In the genomic region with DNA sequence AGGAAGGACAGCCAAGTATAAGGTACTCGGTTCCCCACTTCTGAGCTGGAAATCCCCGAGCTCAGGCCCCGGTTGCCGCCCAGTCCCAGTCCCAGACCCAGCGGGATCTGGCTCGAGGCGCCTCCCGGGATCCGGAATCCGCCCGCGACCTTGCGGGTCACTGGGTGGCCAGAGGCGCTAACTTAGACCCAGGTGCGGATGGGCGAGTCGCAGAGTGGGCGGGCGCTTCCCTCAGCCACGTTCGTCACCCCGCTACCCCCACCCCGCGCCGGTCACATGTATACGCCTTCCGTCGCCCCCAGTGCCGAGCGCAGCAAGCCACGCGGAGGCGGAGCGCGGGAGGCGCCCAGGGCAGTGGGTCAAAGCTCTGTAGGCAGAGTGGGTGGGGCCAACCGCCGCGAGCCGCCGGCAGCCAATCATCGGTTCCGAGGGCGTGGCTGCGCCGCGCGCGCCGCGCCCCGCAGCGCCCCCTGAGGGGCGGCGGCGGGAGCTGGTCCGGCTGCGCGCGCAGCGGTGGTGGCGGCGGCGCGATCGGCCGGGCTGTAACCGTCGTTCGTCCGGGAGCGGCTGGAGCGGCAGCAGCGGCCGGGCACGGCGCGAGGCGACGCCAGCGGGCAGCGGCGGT, we compare ENCODE assay signal across 8 mouse cellular contexts. TPM values are rescaled to one million over a fixed set of nuclear protein-coding genes. Genes with fewer than 3 reads are reported as not detected.
A peak's percentile ranks its signal among the peaks of the same experiment; 100 is the strongest.
DNase-seq lines count a peak whose midpoint lies in the region; ATAC-seq and TF ChIP-seq lines count a peak whose summit lies in the region.

No protein-coding gene starts in this region.

- ATAC-seq in heart, embryonic 11.5 days (replicated peaks; ENCODE audit: insufficient number of reproducible peaks, low FRiP score, low TSS enrichment): peak; percentile 99
- ATAC-seq in kidney, embryonic 16.5 days (ENCODE audit: low FRiP score, low TSS enrichment): peak; percentile 98

- DNase-seq in A20 (ENCODE audit: low read depth, low spot score): peak; percentile 100
- DNase-seq in liver, adult 2 months (ENCODE audit: extremely low read depth, low read depth, low spot score): peak; percentile 88
- peak; percentile 99 for DNase-seq in splenic B cell, adult 2 months (ENCODE audit: low read depth, low spot score)

- H3K9me3 ChIP-seq in heart, embryonic 11.5 days (replicated peaks; ENCODE audit: control insufficient read depth, low read length): no peaks in the 10 kb centered on the region
- no peaks in the 10 kb centered on the region for H3K9me3 ChIP-seq in kidney, embryonic 16.5 days (ENCODE audit: low read length)

- peak overlapping the region; percentile 89 for H3K9ac ChIP-seq in heart, embryonic 11.5 days (ENCODE audit: low read depth, low read length)
- peak overlapping the region; percentile 99 for H3K9ac ChIP-seq in kidney, embryonic 16.5 days (replicated peaks; ENCODE audit: low read length)
- peak overlapping the region; percentile 100 for H3K9ac ChIP-seq in liver, adult 2 months (ENCODE audit: low read depth, low read length)

- H3ac ChIP-seq in myocyte (ENCODE audit: control insufficient read depth, insufficient read length): peak overlapping the region; percentile 83

- TF ChIP-seq CTCF in bone marrow macrophage, adult 2 months (IDR thresholded peaks at IDR 0.05; ENCODE audit: low read depth, low read length): no peak
- no peak for TF ChIP-seq CTCF in embryonic fibroblast, embryonic 13.5 days (IDR thresholded peaks at IDR 0.05; ENCODE audit: borderline replicate concordance, insufficient read depth, low read length)
- peak; percentile 44 for TF ChIP-seq CTCF in liver, adult 2 months (IDR thresholded peaks at IDR 0.05; ENCODE audit: low read depth, low read length)

- no peaks in the 10 kb centered on the region for H3K36me3 ChIP-seq in heart, embryonic 11.5 days (ENCODE audit: control insufficient read depth, insufficient read depth, low read length)
- no peaks in the 10 kb centered on the region for H3K36me3 ChIP-seq in kidney, embryonic 16.5 days (ENCODE audit: insufficient read depth, low read length)
- no peaks in the 10 kb centered on the region for H3K36me3 ChIP-seq in liver, adult 2 months (ENCODE audit: control insufficient read depth, insufficient read depth, low read length)
- H3K36me3 ChIP-seq in myocyte (ENCODE audit: control insufficient read depth, insufficient read depth): no peaks in the 10 kb centered on the region
- H3K36me3 ChIP-seq in splenic B cell, adult 2 months (ENCODE audit: control insufficient read depth, insufficient read depth, low read length, poor library complexity, severe bottlenecking): no peaks in the 10 kb centered on the region

- peak overlapping the region; percentile 94 for H3K27ac ChIP-seq in bone marrow macrophage, adult 2 months (ENCODE audit: insufficient read depth, low read depth, low read length)
- peak overlapping the region; percentile 81 for H3K27ac ChIP-seq in embryonic fibroblast, embryonic 13.5 days (ENCODE audit: insufficient read depth, low read length)
- H3K27ac ChIP-seq in heart, embryonic 11.5 days (ENCODE audit: low read depth, low read length): peak overlapping the region; percentile 96
- H3K27ac ChIP-seq in kidney, embryonic 16.5 days (ENCODE audit: low read length): peak overlapping the region; percentile 95
- H3K27ac ChIP-seq in liver, adult 2 months (replicated peaks; ENCODE audit: insufficient read depth, low read depth, low read length): peak overlapping the region; percentile 99

- H3K27me3 ChIP-seq in heart, embryonic 11.5 days (ENCODE audit: control insufficient read depth, insufficient read depth, low read length): no peaks in the 10 kb centered on the region
- no peaks in the 10 kb centered on the region for H3K27me3 ChIP-seq in kidney, embryonic 16.5 days (ENCODE audit: insufficient read depth, low read length)
- no peaks in the 10 kb centered on the region for H3K27me3 ChIP-seq in liver, adult 2 months (ENCODE audit: control insufficient read depth, insufficient read depth, low read length)
- H3K27me3 ChIP-seq in myocyte (ENCODE audit: control insufficient read depth, insufficient read depth, insufficient read length): no peaks in the 10 kb centered on the region
- H3K27me3 ChIP-seq in splenic B cell, adult 2 months (ENCODE audit: control insufficient read depth, insufficient read depth, low read length, poor library complexity, severe bottlenecking): no peaks in the 10 kb centered on the region

- H3K79me2 ChIP-seq in liver, adult 2 months (ENCODE audit: control insufficient read depth, insufficient read depth, low read length): peaks cover 19% of the 10 kb centered on the region
- H3K79me2 ChIP-seq in myocyte (ENCODE audit: control insufficient read depth, insufficient read depth): peaks cover 44% of the 10 kb centered on the region

- WGBS in heart, embryonic 11.5 days (ENCODE audit: insufficient replicate concordance): under 1% methylated on average over 75 of the region's 83 CpGs
- under 1% methylated on average over 61 of the region's 83 CpGs for WGBS in kidney, embryonic 16.5 days
- under 1% methylated on average over 77 of the region's 83 CpGs for WGBS in liver, adult 2 months

- H3K4me1 ChIP-seq in bone marrow macrophage, adult 2 months (ENCODE audit: control insufficient read depth, insufficient read depth, low read length): peaks cover 35% of the 10 kb centered on the region
- peaks cover 14% of the 10 kb centered on the region for H3K4me1 ChIP-seq in embryonic fibroblast, embryonic 13.5 days (ENCODE audit: control insufficient read depth, insufficient read depth, low read length)
- H3K4me1 ChIP-seq in heart, embryonic 11.5 days (ENCODE audit: control insufficient read depth, insufficient read depth, low read length): peaks cover 45% of the 10 kb centered on the region
- H3K4me1 ChIP-seq in kidney, embryonic 16.5 days (ENCODE audit: insufficient read depth, low read length): peaks cover 52% of the 10 kb centered on the region
- H3K4me1 ChIP-seq in liver, adult 2 months (ENCODE audit: control insufficient read depth, insufficient read depth, low read length): peaks cover 20% of the 10 kb centered on the region

- peak overlapping the region; percentile 68 for H3K4me2 ChIP-seq in heart, embryonic 11.5 days
- H3K4me2 ChIP-seq in kidney, embryonic 16.5 days (replicated peaks; ENCODE audit: low read depth, low read length): peak overlapping the region; percentile 59
- peak overlapping the region; percentile 89 for H3K4me2 ChIP-seq in myocyte (ENCODE audit: low read depth)

- H3K4me3 ChIP-seq in bone marrow macrophage, adult 2 months (ENCODE audit: insufficient read depth, low read length): peak overlapping the region; percentile 80
- peak overlapping the region; percentile 26 for H3K4me3 ChIP-seq in embryonic fibroblast, embryonic 13.5 days (ENCODE audit: insufficient read depth, low read length)
- H3K4me3 ChIP-seq in heart, embryonic 11.5 days (ENCODE audit: low read depth, low read length): peak overlapping the region; percentile 91
- peak overlapping the region; percentile 75 for H3K4me3 ChIP-seq in kidney, embryonic 16.5 days (ENCODE audit: low read length)
- H3K4me3 ChIP-seq in liver, adult 2 months (ENCODE audit: insufficient read depth, low read depth, low read length): peak overlapping the region; percentile 98
- H3K4me3 ChIP-seq in myocyte: peak overlapping the region; percentile 63

- TF ChIP-seq POLR2A in bone marrow macrophage, adult 2 months (IDR thresholded peaks at IDR 0.05; ENCODE audit: borderline replicate concordance, low read depth, low read length): no peak
- peak; percentile 73 for TF ChIP-seq POLR2A in embryonic fibroblast, embryonic 13.5 days (IDR thresholded peaks at IDR 0.05; ENCODE audit: low read depth, low read length)
- TF ChIP-seq POLR2A in liver, adult 2 months (IDR thresholded peaks at IDR 0.05; ENCODE audit: extremely low read depth, insufficient read depth, low read length): peak; percentile 69
- peak; percentile 82 for TF ChIP-seq POLR2A in myocyte (IDR thresholded peaks at IDR 0.05; ENCODE audit: insufficient read length, low read depth)

TF ChIP-seq in myocyte, 11 proteins besides CTCF, POLR2A, EP300 and RAD21:
- TF ChIP-seq POLR2AphosphoS2 (IDR thresholded peaks at IDR 0.05; ENCODE audit: insufficient read length, low read depth) (peak; percentile 86), E2F4 (IDR thresholded peaks at IDR 0.05; ENCODE audit: insufficient read depth) (peak; percentile 1), USF1 (IDR thresholded peaks at IDR 0.05; ENCODE audit: low read depth) (peak; percentile 5), MAX (IDR thresholded peaks at IDR 0.05; ENCODE audit: low read depth) (no peak), MYOG (IDR thresholded peaks at IDR 0.05; ENCODE audit: control insufficient read depth in 1 of 3, insufficient read depth in 1 of 3, insufficient read length in 2 of 3, low read depth in 2 of 3) (peak in 1 of 3 experiments; percentile 69), MYOD1 (IDR thresholded peaks at IDR 0.05; ENCODE audit: control insufficient read depth in 1 of 3, insufficient read length in 2 of 3, low read depth in 2 of 3) (peak in 2 of 3 experiments; percentile 14 to 64), CEBPB (IDR thresholded peaks at IDR 0.05; ENCODE audit: insufficient read depth, poor library complexity, severe bottlenecking) (no peak)

RNA-seq across cellular contexts. Expression of gene Ptp4a2, which starts 8.8 kb away (rescaled TPM):
- 365 TPM in 2 replicates for polyA plus RNA-seq in bone marrow macrophage, adult 2 months (2012; ENCODE audit: insufficient read depth, insufficient read length, missing spikeins)
- 501 and 598 TPM in 2 replicates for polyA plus RNA-seq in embryonic fibroblast, embryonic 13.5 days (2011; ENCODE audit: insufficient read length, low read depth, missing spikeins)
- 329 and 345 TPM in 2 replicates for polyA plus RNA-seq in heart, embryonic 11.5 days (2014; fragmentation: Nextera tagmentation; extraction: Ambion mirVana)
- 272 and 298 TPM in 2 replicates for polyA plus RNA-seq in kidney, embryonic 16.5 days (2015; fragmentation: Nextera tagmentation; extraction: Ambion mirVana)
- 58.4 and 63.4 TPM in 2 replicates for total RNA-seq in liver, adult 2 months (2014; rRNA removed)
- polyA plus RNA-seq in liver, adult 2 months (2012; rRNA removed): 41.1 and 49.5 TPM in 2 replicates
- 138 TPM for polyA plus RNA-seq in myocyte (2012; fragmentation: generic; extraction: Trizol)

Comparison
In these comparisons a context has a peak if more than half of its experiments do, and no peak if none do; other contexts are left out.
1. Peak in every context shown above with its lines: DNase-seq, ATAC-seq, H3K4me3 ChIP-seq and H3K27ac ChIP-seq.
2. H3K4me3 ChIP-seq: peak in every context shown above with its lines; median percentile 98 in liver, adult 2 months; 91 in heart, embryonic 11.5 days; 80 in bone marrow macrophage, adult 2 months; 75 in kidney, embryonic 16.5 days; 63 in myocyte; 26 in embryonic fibroblast, embryonic 13.5 days.